Mouse (Mus musculus) layer of hippocampus, adult 11-12 months (tissue): ENCODE data around the gene Csnk1g2.

ENCODE experiments used
- DNase-seq: peaks from one replicate; pipeline ENCODE4 v3.0.0; 2022; ENCODE audit warnings: low spot score

Gene Csnk1g2

GRCm38 (mm10) chr10:80680260-80680696 lies 57.6 kb downstream of the Csnk1g2 start:
- DNase-seq = no peak

- DNase-seq = no peak
These were observed 59.4 kb downstream of the Csnk1g2 start for GRCm38 (mm10) chr10:80682003-80682402.

- DNase-seq = no peak
These were observed 61.0 kb downstream of the Csnk1g2 start for GRCm38 (mm10) chr10:80683647-80684046.

- DNase-seq = peak; percentile 62
These were observed 61.6 kb downstream of the Csnk1g2 start for GRCm38 (mm10) chr10:80684214-80684613.

- DNase-seq = no peak
These were observed 62.3 kb downstream of the Csnk1g2 start for GRCm38 (mm10) chr10:80684984-80685383.

GRCm38 (mm10) chr10:80686617-80687016 lies 64.0 kb downstream of the Csnk1g2 start:
- no peak for DNase-seq

GRCm38 (mm10) chr10:80687850-80688249 lies 65.2 kb downstream of the Csnk1g2 start:
- DNase-seq = peak; percentile 74
